Comparison of ENCODE assay signal across 22 mouse cellular contexts in genomic region chr1:187731171-187731570, GRCm38 (mm10).
DNase-seq lines count a peak whose midpoint lies in the region; TF ChIP-seq lines count a peak whose summit lies in the region.
"Had no signal": no experiment of that assay in that cellular context is flagged by ENCODE, and none has a peak within 500 bp of the region (broad histone marks: within the 10 kb centered on the region; RNA-seq: fewer than 3 reads in every experiment).

No protein-coding gene starts in this region.

- TF ChIP-seq POLR2A in kidney, adult 2 months (IDR thresholded peaks at IDR 0.05; ENCODE audit: low read depth, low read length), result no peak
- no peak for TF ChIP-seq POLR2A in liver, adult 2 months (IDR thresholded peaks at IDR 0.05; ENCODE audit: extremely low read depth, insufficient read depth, low read length)

- H3K27me3 ChIP-seq in kidney, adult 2 months (replicated peaks; ENCODE audit: control insufficient read depth, insufficient read depth, low read length), result no peaks in the 10 kb centered on the region
- H3K27me3 ChIP-seq in liver, adult 2 months (ENCODE audit: control insufficient read depth, insufficient read depth, low read length), result no peaks in the 10 kb centered on the region
- H3K27me3 ChIP-seq: embryonic facial prominence, embryonic 13.5 days; embryonic facial prominence, embryonic 15.5 days; forebrain, embryonic 12.5 days had no signal

- H3K4me1 ChIP-seq in kidney, adult 2 months (ENCODE audit: control insufficient read depth, insufficient read depth, low read length), result 0 out of 2 replicates have a peak, but pooled peaks cover 2% of the 10 kb centered on the region
- no peaks in the 10 kb centered on the region for H3K4me1 ChIP-seq in liver, adult 2 months (ENCODE audit: control insufficient read depth, insufficient read depth, low read length)
- H3K4me1 ChIP-seq: embryonic facial prominence, embryonic 13.5 days; embryonic facial prominence, embryonic 15.5 days; forebrain, embryonic 12.5 days had no signal

- H3K36me3 ChIP-seq in kidney, adult 2 months (ENCODE audit: control insufficient read depth, insufficient read depth, low read length), result no peaks in the 10 kb centered on the region
- no peaks in the 10 kb centered on the region for H3K36me3 ChIP-seq in liver, adult 2 months (ENCODE audit: control insufficient read depth, insufficient read depth, low read length)
- H3K36me3 ChIP-seq: embryonic facial prominence, embryonic 13.5 days; embryonic facial prominence, embryonic 15.5 days; forebrain, embryonic 10.5 days; forebrain, embryonic 12.5 days had no signal

- no peak overlapping the region for H3K9ac ChIP-seq in liver, adult 2 months (ENCODE audit: low read depth, low read length)
- H3K9ac ChIP-seq: embryonic facial prominence, embryonic 13.5 days; embryonic facial prominence, embryonic 15.5 days; forebrain, embryonic 12.5 days had no signal

- TF ChIP-seq CTCF in kidney, adult 2 months (conservative IDR thresholded peaks at IDR 0.05; ENCODE audit: insufficient read depth, insufficient read length, low read depth, low read length), result no peak
- no peak for TF ChIP-seq CTCF in liver, adult 2 months (IDR thresholded peaks at IDR 0.05; ENCODE audit: low read depth, low read length)

- 61% methylated on average over 4 of the region's 4 CpGs for WGBS in kidney, adult 2 months
- WGBS in liver, adult 2 months, result 37% methylated on average over 4 of the region's 4 CpGs

- DNase-seq in kidney, adult 2 months, result peak; percentile 59
- no peak for DNase-seq in kidney, postnatal 4 days
- peak; percentile 47 for DNase-seq in kidney, adult 9 months
- no peak for DNase-seq in kidney, adult 11 months
- DNase-seq in liver, adult 2 months (ENCODE audit: extremely low read depth, low read depth, low spot score), result peak; percentile 70
- no peak for DNase-seq in liver
- DNase-seq in right cerebral cortex, adult 18-20 months, result no peak
- DNase-seq: adrenal gland, adult 2 months; adrenal gland, postnatal 10 days; adrenal gland, postnatal 25 days; cerebellum, adult 11 months; cerebellum, adult 18-20 months; cerebellum, adult 8-10 months; cerebellum, adult 9-11 months; cerebellum, postnatal 14 days; cerebellum, postnatal 36 days; embryo, embryonic 11 days had no signal

- no peak overlapping the region for H3K4me3 ChIP-seq in kidney, adult 2 months (ENCODE audit: insufficient read depth, low read depth, low read length)
- no peak overlapping the region for H3K4me3 ChIP-seq in liver, adult 2 months (ENCODE audit: insufficient read depth, low read depth, low read length)
- H3K4me3 ChIP-seq: embryonic facial prominence, embryonic 13.5 days; embryonic facial prominence, embryonic 15.5 days; erythroblast, embryonic 14.5 days; forebrain, embryonic 10.5 days; forebrain, embryonic 12.5 days had no signal

- H3K79me2 ChIP-seq in liver, adult 2 months (ENCODE audit: control insufficient read depth, insufficient read depth, low read length), result no peaks in the 10 kb centered on the region

- peak overlapping the region; percentile 9 for H3K27ac ChIP-seq in kidney, adult 2 months (ENCODE audit: insufficient read depth, low read depth, low read length)
- no peak overlapping the region for H3K27ac ChIP-seq in liver, adult 2 months (replicated peaks; ENCODE audit: insufficient read depth, low read depth, low read length)
- H3K27ac ChIP-seq: embryonic facial prominence, embryonic 13.5 days; embryonic facial prominence, embryonic 15.5 days; forebrain, embryonic 10.5 days; forebrain, embryonic 12.5 days had no signal

Comparison
In these comparisons a context has a peak if more than half of its experiments do, and no peak if none do; other contexts are left out.
1. DNase-seq: peak in kidney, adult 2 months (single experiment), kidney, adult 9 months (single experiment) and liver, adult 2 months (single experiment); none in kidney, postnatal 4 days (0 of 2), kidney, adult 11 months (single experiment), liver (single experiment) and right cerebral cortex, adult 18-20 months (single experiment).